Mouse (Mus musculus) left cerebral cortex, postnatal 36 days (tissue): ENCODE data around the gene Rps9. TPM values are rescaled to one million over a fixed set of nuclear protein-coding genes. Genes with fewer than 3 reads are reported as not detected.
A peak's percentile ranks its signal among the peaks of the same experiment; 100 is the strongest.
"Not testable (repeated sequence)": the region's sequence is repeated elsewhere in the genome, so short reads cannot be mapped to it uniquely, and the experiment has no call there.

Experiments
- DNase-seq, 2 experiments: peaks; one replicate each; pipeline ENCODE4 v3.0.0; 2021 to 2022; ENCODE audit warnings: low spot score in 2 of 2, mixed read lengths in 1 of 2
- intact Hi-C: fragments of 180-260 bp; cut with DNase I; formaldehyde crosslinking; loops from one replicate; pipeline ENCODE4 v1.15.1; 2025
- total RNA-seq, 2 experiments: library from RNA; stranded (reverse); gene quantifications; 2 replicates each; pipeline ENCODE4 v1.2.3; 2021

Gene Rps9
- total RNA-seq, 2 experiments from 2014 or later, result 312 to 356 TPM

DNA sequence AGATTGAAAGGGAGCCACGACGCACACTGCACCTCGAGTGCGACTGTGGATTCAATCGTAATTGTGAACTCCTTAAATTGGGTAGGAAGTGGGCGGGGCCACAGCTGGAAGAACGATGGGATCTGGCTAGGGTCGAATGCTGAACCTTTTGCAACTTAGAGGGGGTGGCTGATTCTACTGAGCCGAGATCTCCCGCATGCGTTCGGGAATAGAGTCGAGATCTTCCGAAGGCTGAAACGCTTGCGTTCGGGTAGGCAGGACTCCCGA is 10.1 kb upstream of the Rps9 start:
- intact Hi-C loops, result loop anchor here (10.0 kb wide), 2 partner anchors 451 to 1371 kb away; partner anchors contain the start of gene U2af2

DNA sequence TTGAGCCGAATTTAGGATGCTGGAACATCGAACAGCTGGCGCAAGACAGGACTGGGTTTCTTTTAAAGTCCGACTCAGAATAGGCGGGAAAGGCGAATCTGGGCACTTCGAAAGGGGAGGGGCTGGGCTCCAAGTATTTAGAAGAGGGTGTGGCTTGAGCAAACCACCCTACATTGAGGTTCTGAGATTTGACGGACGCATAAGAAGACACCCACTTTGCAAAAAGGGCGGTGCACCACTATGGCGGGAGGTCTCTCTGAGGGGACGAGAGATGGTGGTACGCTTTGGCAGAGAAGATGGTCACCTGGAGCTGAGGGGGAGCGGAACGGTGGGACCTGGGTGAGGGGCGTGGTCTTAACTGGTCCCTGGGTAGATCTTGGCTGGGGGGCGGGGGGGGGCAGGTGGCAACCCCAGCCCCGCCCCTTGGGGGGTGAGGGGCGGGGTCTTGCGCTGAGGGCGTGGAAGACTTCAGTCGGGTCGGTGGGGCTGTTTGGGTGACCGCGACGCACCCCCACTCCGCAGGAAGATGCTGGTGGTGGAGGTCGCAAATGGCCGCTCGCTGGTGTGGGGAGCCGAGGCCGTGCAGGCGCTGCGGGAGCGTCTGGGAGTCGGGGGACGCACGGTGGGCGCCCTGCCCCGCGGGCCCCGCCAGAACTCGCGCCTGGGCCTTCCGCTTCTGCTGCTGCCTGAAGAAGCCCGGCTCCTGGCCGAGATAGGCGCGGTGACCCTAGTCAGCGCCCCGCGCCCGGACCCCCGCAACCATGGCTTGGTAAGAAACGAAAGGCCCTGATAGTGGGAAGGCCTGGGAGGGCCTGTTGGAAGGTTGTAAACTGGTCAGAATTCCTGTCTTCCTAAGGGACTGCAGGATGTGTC is 9.5 kb upstream of the Rps9 start:
- intact Hi-C loops, result loop anchor here (10.0 kb wide), 2 partner anchors 450 to 1370 kb away; partner anchors contain the start of gene U2af2
- DNase-seq, result peak; percentile 45 to 54

More for the DNA sequence above, 10.1 kb upstream of the Rps9 start:
- no peak for DNase-seq

DNA sequence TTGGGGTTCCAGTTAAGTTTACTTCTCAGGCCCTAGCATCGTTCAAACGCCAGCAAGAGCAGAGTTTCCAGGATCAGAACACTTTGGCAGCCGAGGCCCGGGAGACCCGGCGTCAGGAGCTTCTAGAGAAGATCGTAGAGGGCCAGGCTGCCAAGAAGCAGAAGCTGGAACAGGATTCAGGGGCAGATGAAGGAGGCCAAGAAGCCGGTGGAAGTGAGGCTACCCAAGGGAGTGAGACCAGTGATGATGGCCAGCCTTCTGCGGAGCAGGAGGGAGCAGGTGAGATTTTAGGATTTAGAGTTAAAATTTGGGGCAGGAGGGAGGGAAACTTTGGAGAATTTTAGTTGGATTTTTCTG is 8.9 kb upstream of the Rps9 start:
- intact Hi-C loops, result loop anchor here (10.0 kb wide), 2 partner anchors 450 to 1370 kb away; partner anchors contain the start of gene U2af2

DNA sequence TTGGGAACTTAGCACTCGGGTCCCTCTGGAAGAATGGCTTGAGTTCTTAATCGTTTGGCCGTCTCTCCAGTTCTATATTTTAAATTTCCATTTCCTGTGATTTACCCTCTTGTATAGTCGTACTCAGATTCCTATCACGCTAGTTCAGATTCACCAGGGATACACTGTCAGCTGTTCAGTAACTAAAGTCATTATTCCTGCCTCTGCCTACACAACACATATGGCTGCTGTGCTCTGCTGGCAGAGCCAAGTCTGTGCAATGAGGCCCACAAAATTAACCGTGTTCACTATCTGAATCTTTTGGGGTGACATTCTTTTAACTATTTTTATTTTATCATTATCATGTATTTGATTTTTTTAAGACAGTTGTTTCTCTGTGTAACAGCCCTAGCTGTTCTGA is 5.3 kb upstream of the Rps9 start:
- intact Hi-C loops, result loop anchor here (10.0 kb wide), 2 partner anchors 446 to 1366 kb away; partner anchors contain the start of gene U2af2
- DNase-seq, result no peak

More for the DNA sequence above, 8.9 kb upstream of the Rps9 start:
- not testable (repeated sequence) for DNase-seq

DNA sequence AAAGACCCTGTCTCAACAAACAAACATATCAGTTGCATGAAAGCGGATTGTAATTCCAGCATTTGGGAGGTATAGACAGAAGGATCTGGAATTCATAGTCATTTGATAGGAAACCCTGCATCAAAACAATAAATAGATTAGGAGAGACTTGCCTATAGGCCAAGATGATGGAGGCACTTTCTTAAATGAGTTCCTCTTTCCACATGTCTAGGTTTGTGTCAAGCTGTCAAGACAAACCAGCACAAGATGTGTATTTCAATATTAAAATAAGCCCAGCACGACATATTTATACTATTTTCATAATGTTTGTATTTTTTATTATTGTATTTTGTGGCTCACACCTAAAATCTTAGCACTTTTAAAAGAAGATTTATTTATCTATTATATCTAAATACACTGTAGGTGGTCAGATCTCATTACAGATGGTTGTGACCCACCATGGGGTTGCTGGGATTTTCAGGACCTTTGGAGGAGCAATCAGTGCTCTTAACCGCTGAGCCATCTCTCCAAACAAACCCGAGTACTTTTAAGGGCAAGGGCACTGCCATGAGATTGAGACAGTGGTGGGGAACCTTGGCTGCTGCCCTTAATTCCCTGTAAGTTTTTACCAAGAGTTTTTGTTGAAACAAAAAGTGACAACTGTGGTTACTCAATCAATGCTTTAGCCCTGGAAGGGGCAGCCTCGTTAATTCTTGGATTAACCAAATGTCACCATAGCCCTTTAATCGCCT is 480 bp upstream of the Rps9 start:
- intact Hi-C loops, result no loop called here
- no peak for DNase-seq

DNA sequence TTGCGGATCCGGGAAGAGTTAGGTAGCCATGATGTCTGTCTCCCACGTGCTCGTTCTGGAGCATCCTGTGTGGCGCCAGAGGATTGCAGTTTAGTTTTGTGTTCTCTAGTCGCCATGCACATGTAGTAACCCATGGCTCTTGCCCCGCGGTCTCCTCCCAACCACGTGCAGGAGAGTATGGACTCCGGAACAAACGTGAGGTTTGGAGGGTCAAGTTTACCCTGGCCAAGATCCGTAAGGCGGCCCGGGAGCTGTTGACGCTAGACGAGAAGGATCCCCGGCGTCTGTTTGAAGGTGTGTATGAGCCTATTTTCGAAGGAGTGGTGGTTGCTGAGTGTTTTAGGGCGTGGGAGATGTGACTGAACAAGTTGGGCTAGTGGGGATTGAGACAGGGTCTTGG is 682 bp downstream of the Rps9 start:
- no peak for DNase-seq
- intact Hi-C loops, result no loop called here

DNA sequence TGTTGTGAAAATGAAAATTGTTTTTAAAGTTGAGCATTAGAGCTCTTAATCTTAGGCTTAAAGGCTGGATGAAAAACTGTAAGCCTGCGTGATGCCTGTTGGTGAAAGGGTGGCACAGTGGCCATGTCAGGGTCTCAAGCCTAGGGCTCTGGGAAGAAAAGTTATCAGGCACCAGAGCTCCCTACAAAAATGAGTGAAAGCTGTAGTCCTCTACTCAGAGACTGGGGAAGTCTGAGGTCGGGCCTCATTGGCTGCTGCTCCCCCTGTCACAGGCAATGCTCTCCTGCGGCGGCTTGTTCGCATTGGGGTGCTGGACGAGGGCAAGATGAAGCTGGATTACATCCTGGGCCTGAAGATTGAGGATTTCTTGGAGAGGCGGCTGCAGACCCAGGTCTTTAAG is 1.7 kb downstream of the Rps9 start:
- intact Hi-C loops, DNase-seq: not testable (repeated sequence)

DNA sequence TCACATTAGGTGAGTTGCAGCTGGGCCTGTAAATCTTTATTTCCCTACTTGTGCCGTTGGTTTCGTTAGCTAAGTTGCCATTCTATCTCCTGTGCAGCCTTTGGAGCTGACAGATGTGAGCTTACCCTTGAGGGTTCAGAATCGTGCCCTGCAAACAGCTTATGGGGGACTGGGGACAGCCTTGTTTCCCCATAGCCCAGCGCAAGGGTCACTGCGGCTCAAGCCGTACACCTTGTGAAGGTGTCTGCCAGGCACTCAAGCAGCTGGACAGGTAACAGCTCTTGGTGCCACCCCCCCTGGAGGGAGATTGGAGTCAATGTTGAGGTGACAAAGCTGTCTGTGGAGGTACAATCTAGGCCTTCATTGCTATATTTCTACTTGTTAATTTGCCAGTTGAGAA is 2.1 kb downstream of the Rps9 start:
- DNase-seq, result no peak
- intact Hi-C loops, result no loop called here

DNA sequence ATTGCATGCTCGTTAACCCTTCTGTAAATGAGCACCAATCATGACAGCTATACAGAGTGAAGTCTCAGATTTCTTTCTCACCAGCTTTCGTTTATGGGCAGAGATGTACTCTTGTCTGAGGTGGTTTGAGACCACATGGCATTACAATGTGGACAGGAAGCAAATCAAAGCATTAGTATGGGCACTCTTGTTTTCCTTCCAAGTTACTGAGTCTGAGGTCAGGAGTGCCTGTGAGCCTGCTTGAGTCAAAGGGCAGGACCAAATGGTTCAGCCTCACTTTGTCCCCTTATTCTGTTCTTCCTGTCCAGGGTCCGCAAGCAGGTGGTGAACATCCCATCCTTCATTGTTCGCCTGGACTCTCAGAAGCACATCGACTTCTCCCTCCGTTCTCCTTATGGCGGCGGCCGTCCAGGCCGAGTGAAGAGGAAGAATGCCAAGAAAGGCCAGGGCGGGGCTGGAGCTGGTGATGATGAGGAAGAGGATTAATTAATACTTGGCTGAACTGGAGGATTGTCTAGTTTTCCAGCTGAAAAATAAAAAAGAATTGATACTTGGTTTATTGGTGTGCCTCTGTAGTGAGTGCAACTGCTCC is 2.6 kb downstream of the Rps9 start:
- no peak for DNase-seq
- intact Hi-C loops, result no loop called here

DNA sequence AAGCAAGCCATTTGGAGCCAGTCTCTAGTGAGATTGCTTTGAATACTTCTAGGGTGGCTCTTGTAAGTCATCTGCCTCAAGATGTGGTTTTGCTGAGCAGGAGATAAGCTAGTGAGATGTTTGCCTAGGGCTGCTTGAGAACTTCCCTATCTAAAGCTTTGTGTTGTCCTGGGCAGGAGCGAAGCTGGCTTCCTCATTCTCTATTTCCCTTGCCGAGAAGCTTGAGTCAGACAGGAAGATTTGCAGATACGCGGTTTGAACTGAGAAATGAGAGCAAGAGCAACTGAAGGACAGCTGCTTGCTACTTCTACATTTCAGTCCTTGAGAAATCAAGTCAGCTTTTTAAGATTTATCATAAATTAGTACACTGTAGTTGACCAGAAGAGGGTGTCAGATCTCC is 3.2 kb downstream of the Rps9 start:
- DNase-seq, result no peak
- intact Hi-C loops, result no loop called here

DNA sequence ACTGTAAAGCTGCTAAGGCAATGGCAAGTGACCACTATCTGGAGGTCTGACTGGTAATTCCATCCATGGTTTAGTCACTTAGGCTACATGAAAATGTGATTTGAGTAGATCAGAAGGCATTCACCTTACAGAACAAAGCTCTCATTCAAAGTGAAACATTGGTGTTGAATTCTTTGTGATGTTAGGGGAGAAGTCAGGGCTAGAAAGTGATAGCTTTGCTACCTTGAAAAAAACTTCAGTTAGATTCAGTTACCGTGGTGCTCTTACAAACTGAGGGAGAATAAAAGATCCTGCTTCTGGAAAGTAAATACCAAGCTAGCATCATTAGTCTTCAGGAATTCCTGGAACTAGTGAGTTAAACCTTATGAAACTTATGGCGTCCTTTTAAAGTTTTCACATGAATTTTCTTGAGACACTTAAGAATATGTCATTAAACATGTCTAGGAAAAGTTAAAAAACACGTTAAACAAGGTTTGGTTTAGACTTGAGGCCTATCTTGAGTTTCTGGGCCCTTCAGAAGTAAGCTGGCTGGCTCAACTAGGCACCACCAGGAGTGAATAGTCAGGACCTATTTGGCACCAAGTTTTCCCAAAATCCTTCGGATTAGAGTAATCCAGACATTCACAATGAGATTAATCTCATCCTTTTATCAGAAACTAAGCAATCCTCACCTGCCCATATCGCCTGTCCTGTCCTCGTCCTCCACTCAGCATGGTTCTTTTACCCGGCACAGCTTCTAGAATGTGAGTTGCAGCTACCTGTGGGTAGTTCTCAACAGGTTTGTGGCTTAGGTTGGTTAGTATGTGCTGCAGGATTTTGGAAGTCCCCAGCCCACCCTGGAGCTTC is 4.0 kb downstream of the Rps9 start:
- intact Hi-C loops, result no loop called here
- no peak for DNase-seq

DNA sequence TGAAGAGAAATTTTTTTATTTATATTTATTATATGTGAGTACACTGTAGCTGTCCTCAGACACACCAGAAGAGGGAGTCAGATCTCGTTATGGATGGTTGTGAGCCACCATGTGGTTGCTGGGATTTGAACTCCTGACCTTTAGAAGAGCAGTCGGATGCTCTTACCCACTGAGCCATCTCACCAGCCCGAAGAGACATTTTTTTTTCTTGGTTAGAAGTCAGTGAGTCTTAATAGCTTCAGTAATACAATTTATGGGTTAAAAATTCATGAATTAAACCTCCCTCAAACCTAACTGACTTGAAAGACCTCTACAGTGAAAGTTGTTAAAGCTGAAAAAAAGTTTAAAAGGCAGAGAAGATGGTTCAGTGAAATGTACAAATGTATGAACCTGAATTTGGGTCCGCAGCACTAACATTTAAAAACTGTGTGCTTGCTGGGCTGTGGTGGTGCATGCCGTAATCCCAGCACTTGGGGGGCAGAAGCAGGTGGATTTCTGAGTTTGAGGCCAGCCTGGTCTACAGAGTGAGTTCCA is 4.7 kb downstream of the Rps9 start:
- intact Hi-C loops, DNase-seq: not testable (repeated sequence)

DNA sequence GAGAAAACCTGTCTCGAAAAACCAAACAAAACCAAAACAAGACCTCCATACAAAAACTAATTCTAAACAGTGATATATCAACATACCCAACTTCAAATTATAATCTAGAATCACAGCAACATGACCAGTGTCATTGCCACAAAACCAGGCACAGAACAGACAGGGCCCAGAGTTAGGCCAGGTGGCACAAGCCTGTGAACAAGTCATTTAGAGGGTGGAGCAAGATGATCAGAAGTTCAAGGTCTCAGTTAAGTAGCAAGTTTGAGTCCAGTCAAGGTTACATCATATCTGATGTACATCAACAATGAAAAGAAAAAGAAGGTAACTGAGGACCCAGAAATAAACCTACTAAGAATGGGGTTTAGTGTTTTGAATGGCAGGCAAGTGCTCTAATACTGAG is 5.2 kb downstream of the Rps9 start:
- intact Hi-C loops, result no loop called here
- DNase-seq, result no peak

DNA sequence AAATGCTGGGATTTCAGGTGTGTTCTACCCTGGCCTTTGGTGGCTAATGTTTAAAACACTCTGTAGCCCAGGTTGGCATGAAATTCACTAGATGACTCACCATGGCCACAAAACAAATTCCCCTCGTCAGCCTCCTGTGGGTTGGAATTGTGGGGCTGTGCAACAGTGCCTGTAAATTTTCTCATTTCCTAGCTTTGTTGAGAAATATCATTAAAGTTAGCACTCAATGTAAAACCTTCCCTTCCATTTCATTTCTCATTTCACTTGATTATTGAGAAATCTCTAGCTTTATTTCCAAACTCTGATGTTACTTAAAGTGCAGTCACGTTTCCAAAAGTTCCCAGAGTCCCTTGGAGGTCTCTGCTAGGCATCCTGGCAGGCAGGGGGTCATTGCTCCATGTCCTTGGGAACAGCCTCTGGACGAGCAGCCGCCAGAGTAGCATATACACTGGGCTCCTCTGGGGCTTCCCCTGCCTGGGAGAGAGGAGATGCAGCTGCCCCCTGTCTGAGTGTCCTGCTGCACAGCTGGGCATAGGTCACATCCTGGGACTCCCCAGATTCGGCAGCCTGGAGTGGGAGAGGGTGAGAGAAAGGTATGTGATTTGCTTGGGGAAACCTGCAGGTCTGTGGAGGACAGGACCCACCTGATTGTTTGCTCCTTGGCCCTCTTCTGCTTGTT is 8.6 kb downstream of the Rps9 start:
- no peak for DNase-seq
- intact Hi-C loops, result no loop called here

DNA sequence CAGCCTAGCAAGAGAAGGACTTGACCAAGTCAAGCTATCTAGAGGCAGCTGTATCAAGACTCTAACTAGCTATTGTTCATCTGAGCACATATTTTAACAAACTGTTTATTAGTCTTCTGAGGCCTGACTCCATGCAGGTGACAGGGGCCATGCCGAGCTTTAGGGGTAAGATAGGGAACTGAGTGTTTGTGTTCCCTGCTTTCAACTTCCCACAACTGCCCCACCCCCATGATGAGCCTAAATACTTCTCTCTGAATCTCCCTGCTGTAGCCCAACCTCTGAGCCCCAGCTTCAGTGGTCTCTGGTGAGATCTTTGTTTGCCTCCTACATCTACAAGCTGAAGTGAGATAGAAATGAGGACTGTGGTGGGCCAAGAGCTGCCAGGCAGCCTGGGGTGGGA is 11.5 kb downstream of the Rps9 start:
- intact Hi-C loops, result no loop called here
- DNase-seq, result no peak

DNA sequence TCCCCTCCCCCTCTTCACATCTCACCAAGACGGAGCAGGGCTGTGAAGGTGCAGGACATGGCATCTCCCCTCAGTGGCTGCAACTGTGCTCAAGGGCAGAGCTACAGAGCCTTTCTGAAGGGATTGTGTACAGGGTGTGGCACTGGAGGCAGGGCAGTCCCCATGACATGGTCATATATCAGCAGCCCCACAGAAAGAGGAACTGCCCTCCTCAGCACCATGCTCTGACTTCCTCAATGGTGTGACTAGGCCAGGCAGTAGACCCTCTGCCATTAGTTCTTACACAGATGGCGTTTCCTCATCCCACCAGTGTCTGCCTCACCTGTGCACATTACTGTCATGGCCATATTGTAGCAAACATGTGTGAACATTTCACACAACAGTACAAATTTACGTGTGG is 16.5 kb downstream of the Rps9 start, which contains the start of gene Pirb:
Gene Pirb, minus strand, starts transcription at position 124 of the 400 bp plus-strand sequence.
- intact Hi-C loops, DNase-seq: not testable (repeated sequence)

DNA sequence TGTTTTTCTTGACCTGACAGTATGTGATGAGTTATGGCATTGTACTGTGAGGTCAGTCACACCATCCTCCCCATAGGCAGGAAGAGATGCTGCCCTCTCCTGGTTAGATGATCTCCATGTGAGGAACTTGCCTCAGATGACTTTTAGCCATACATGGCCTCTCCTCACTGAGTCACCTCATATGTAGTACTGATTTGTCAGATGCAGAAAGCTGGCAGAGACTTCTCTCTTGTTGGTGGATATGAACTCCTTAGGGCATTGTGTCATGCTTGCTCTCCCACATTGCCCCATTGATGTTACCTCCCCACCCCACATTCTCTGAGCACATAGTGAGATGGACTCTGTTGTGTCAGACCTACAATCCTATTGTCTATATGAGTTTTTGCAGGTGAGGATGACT is 21.7 kb downstream of the Rps9 start:
- DNase-seq, intact Hi-C loops: not testable (repeated sequence)

DNA sequence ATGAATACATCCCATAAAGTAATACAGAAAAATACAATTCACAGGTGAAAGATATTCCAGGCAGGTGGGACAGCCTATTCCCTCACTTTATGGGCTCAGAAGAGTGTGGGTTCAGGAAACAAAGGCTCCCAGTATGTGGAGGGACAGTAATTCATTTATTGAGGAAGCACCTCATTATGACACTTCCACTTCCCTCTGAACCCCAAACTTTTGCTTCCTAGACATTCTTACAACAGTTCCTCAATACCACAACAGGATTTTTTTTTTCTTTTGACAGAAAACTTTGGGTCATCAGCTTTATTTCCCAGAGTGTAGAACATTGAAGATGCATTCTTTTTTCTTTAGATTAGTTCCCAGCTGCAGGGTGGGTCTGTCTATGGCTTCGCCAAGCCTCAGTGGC is 28.9 kb downstream of the Rps9 start:
- DNase-seq, intact Hi-C loops: not testable (repeated sequence)
